Mouse (Mus musculus) frontal cortex, postnatal 10 days (tissue): ENCODE measurements around the gene Arl3.

ENCODE experiments used
- DNase-seq, 2 experiments: peaks; one replicate each; pipeline ENCODE4 v3.0.0; 2022; ENCODE audit warnings: low spot score in 2 of 2, mixed read lengths in 1 of 2

Gene Arl3

DNA sequence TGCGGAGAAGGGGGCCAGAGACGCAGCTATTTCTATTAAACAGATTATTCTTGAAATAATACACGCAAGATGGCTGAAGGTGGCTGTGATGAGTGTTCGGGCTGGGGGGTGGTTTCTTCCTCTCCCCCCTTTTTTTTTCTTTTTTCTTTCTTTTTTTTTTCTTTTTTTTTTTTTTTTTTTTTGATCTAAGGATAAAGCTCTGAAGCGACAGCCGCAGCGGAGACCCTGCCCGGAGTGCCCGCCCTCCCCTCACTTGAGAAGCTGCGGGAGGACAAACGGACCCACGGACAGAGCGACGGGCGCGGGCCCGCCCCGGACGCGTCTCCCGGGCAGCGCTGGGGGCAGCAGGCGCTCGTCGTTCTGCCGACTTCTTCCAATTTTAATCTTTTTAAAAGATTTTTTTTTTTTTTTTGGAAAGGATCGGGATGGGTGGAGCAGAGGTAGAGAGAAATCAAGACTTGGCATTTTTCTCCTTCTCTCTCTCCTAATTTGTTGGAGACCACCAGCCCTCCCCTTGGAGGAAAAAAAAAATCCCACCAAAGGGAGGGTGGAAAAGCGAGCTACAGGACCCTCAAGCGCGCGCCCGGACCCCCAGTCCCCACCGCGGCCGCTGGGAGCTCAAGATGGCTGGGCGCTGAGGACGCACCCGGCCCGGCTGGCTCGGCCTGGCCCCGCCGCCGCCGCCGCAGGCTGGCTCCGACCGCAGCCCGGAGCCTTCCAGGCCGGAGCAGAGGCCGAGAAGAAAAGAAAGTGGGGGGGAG lies 72.2 kb downstream of the Arl3 start:
- DNase-seq, result peak in 1 of 2 experiments; percentile 71

GRCm38 (mm10) chr19:46499836-46500580 lies 73.0 kb downstream of the Arl3 start:
- DNase-seq, result peak; percentile 97 to 99

DNA sequence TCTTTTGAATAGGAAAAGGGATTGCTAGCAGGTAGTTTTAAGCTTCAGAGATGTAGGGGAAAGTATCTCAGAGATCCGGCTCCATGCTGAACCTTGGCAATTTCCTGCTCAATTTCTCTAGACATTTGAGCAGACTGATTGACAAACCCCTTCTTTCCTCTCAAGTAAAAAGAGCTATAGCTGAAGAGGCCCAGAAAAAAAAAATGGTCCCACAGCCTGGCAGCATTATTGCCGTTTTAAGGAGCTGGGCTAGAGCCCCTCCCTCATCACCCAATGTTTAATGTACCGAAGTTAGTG lies 73.5 kb downstream of the Arl3 start:
- no peak for DNase-seq

- no peak for DNase-seq
Measured at GRCm38 (mm10) chr19:46497230-46497629, 75.8 kb downstream of the Arl3 start.

DNA sequence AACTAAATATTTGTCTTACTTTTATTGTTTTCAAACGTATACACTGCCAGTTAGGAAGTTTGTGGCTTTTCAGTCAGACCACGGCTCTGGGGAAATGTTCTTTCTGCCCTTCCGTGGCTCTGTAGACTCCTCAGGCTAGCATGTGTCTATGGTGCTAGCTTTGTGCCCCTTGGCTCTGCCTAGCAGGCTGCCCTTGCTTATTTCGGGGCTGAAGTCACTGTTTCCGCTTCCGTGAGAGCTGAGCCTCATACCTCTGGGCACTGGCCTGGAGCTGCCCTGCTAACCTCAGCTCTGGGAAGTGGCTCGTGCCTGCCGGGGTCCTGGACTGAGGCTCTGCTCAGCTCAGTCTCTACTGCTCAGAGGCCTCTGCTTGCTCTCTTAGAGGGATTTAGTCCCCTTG lies 77.9 kb downstream of the Arl3 start:
- DNase-seq, result no peak

DNA sequence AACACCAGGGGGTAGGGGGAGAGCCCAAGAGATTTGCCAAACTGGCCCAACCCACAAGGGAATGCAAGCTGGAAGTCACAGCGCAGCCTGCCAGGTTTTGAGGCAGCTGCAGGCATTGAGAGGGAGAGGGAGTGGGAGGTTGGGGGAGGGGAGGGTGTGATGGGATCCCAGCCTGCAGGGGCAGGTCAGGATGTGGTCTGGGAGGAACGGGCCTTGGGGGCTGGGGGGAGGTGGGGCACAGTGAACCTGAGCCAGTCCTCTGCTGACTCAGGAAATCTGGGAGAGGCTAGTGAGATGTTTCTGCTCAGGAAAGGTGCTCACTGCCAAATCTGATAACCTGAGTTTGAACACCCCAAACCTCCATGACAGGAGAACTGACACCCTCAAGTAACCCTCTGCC lies 82.4 kb downstream of the Arl3 start:
- DNase-seq, result no peak

GRCm38 (mm10) chr19:46489448-46489847 lies 83.5 kb downstream of the Arl3 start:
- DNase-seq, result no peak

DNA sequence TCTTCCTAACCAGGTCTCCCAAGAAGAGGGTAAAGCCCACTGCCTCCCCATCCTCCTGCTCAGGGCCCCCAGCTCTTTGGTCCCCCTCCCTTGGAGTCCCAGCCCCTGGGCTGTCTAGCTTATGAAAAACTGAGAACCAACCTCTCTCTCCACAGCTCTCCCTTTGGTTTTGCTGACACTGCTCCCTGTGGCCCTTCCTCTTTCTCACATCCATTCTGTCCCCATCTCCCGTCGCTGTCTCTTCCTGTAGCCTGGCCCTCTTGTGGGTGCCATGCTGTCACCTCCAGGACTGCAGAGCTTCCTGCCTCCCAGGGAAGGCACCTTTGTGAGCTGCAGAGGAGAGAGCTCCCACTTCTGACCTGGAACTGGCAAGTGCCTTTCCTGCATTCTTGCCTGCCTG lies 86.3 kb downstream of the Arl3 start:
- DNase-seq, result no peak

DNA sequence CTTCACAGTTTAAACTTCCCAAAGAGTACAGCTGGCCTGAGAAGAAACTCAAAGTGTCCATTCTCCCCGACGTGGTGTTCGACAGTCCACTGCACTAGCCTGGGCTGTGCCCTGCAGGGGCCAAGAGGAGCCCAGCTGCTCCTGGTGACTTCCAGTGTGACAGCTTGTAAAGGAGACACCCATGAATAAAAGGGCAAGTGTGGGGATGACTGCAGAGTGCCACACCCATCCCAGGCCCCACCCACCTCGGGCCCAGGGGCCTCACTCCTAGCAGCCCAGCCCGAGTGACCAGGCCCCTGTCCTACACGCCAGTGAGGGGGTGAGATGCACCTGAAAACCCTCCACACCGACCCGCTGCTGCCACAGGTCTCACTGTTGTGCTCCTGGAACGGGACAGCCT lies 87.2 kb downstream of the Arl3 start:
- DNase-seq, result no peak

DNA sequence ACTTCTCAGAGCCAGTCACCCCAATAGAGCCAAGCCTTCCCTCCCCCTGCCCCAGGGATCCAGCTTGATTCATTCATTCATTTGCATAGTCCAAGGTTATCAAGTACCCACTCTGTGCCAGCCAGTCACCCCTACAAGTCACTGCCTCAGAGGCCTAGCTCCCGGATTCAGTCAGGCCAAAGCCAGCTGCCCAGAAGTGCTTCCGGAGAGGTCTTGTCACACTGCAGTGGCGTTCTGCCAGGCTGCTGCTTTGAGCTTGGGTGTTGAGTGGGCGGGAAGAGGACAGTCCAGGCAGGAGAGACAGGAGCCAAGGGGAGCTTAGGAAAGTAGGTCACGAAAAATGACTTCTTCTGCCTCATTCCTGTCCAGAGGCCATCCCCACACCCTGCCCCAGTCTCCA lies 88.5 kb downstream of the Arl3 start:
- DNase-seq, result no peak

- no peak for DNase-seq
Measured at GRCm38 (mm10) chr19:46483701-46484328, 89.2 kb downstream of the Arl3 start.

DNA sequence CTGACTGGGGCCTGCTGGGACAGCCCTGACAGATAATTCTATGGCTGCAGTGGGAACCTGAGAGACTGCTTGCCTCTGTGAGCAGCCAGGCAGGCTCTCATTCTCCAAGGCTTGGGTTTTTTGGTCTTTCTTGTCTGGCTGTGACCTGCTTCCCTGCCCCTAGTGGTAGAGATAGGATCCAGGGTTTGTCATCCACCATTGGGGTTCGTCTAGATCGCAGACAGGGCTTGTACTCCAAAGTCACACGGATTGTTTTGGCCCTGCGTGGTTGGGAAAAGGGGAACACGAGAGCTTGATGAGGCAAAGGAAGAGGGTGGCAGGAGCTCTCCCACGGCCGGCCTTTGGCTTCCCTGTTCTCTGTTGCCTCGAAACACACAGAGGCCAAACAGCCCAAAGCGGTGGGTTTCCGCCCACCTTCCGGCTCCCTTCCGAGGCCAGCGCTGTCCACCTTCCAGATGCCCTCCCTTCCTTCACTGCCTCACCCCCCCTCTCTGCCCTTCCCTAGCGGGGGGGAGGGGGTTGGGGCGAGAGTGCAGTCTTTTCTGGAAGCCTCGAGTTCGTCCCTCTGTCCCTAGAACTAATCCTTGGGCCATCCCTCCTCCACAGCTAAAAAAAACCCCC lies 90.0 kb downstream of the Arl3 start:
- DNase-seq, result no peak

DNA sequence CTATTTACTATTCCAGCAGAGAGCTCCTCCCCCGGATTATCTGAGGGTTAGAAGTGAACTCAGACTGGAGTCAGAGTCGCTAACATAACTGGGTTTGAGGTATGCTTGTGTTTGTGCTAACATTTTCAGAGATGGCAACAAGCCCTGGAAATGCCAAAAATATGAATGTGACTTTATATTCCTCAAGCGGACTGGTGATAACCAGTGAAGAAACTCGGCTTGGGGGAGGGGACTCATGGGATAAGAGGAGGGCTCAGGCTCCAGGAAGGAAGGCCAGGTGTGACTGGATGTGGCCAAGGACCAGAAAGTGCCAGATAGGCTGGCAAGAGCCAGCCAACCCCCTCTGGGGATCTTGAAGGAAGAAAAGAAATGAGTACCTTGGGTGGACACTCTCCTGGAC lies 91.2 kb downstream of the Arl3 start:
- DNase-seq, result no peak

DNA sequence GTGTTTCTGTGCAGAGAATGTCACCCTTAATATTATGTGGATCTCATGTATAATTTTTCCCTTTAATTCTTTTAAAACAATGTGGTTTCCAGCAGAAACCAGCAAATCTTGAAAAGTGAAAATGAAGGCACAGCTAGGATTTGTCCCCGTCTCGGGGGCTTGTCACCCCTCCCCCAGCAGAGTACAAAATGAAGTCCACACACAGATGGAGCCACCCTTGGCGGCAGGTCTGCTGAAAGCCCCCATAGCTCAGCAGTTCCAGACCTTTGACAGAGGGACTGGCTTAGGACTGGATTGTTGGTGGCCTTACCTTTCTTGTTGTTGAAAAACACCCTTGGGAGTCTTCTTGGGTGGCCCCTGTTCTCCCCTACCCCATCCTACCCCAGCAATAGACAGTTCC lies 91.6 kb downstream of the Arl3 start:
- no peak for DNase-seq
